ENCODE assay signal across 19 mouse cellular contexts in genomic region chr4:124175531-124175930, GRCm38 (mm10).
DNase-seq lines count a peak whose midpoint lies in the region; ATAC-seq and TF ChIP-seq lines count a peak whose summit lies in the region.
"Had no signal": no experiment of that assay in that cellular context is flagged by ENCODE, and none has a peak within 500 bp of the region (broad histone marks: within the 10 kb centered on the region; RNA-seq: fewer than 3 reads in every experiment).

No protein-coding gene starts in this region.

- H3K9me3 ChIP-seq in forebrain, postnatal 0 days (ENCODE audit: low read length) = no peaks in the 10 kb centered on the region
- H3K9me3 ChIP-seq in forebrain, embryonic 11.5 days (ENCODE audit: control insufficient read depth, low read length) = no peaks in the 10 kb centered on the region
- H3K9me3 ChIP-seq: intestine, embryonic 15.5 days; kidney, embryonic 15.5 days; limb, embryonic 13.5 days; stomach, embryonic 15.5 days had no signal

- DNase-seq in forebrain, postnatal 0 days = no peak
- DNase-seq in forebrain, embryonic 11.5 days (ENCODE audit: low spot score) = no peak
- peak; percentile 90 for DNase-seq in brain, adult 2 months (ENCODE audit: low read depth, low spot score)
- peak; percentile 42 to 64 for DNase-seq in frontal cortex, postnatal 14 days (ENCODE audit: low spot score in 2 of 2)
- peak; percentile 76 to 85 for DNase-seq in left cerebral cortex, postnatal 36 days (ENCODE audit: low spot score in 2 of 2)
- DNase-seq in neural tube, embryonic 10.5 days (ENCODE audit: extremely low spot score, low spot score) = no peak
- DNase-seq in adrenal gland, adult 18-20 months (ENCODE audit: low spot score in 2 of 2) = no peak
- no peak for DNase-seq in lung, postnatal 14 days
- DNase-seq: adrenal gland, postnatal 25 days; cerebellum, adult 9-10 months; heart, postnatal 14 days; lung, postnatal 10 days had no signal

- no peak overlapping the region for H3K4me3 ChIP-seq in forebrain, postnatal 0 days (ENCODE audit: low read depth, low read length)
- H3K4me3 ChIP-seq in forebrain, embryonic 11.5 days (ENCODE audit: low read depth, low read length) = no peak overlapping the region
- H3K4me3 ChIP-seq: intestine, embryonic 15.5 days; kidney, embryonic 15.5 days; layer of hippocampus, adult 2 months; limb, embryonic 13.5 days; stomach, embryonic 15.5 days had no signal

- H3K4me1 ChIP-seq in forebrain, postnatal 0 days (ENCODE audit: insufficient read depth) = peaks cover 4% of the 10 kb centered on the region
- H3K4me1 ChIP-seq in forebrain, embryonic 11.5 days (replicated peaks; ENCODE audit: control insufficient read depth, insufficient read depth, low read length) = peaks cover 2% of the 10 kb centered on the region; the same call in 1 of the 2 replicates

- no peak overlapping the region for H3K27ac ChIP-seq in forebrain, postnatal 0 days (ENCODE audit: low read depth, low read length)
- H3K27ac ChIP-seq in forebrain, embryonic 11.5 days (ENCODE audit: low read depth, low read length) = no peak overlapping the region
- H3K27ac ChIP-seq: hindbrain, embryonic 14.5 days; intestine, embryonic 15.5 days; kidney, embryonic 15.5 days; layer of hippocampus, adult 2 months; limb, embryonic 13.5 days; stomach, embryonic 15.5 days had no signal

- peak; percentile 38; the same call in 1 of the 2 replicates for ATAC-seq in forebrain, postnatal 0 days
- no peak for ATAC-seq in forebrain, embryonic 11.5 days (replicated peaks; ENCODE audit: low FRiP score)
- ATAC-seq: intestine, embryonic 15.5 days had no signal

- peaks cover 10% of the 10 kb centered on the region; the same call in 1 of the 2 replicates for H3K27me3 ChIP-seq in forebrain, postnatal 0 days (ENCODE audit: insufficient read depth, low read length)
- peaks cover 5% of the 10 kb centered on the region for H3K27me3 ChIP-seq in forebrain, embryonic 11.5 days (ENCODE audit: control insufficient read depth, insufficient read depth, low read length)

- no peak for TF ChIP-seq CTCF in forebrain, postnatal 0 days (IDR thresholded peaks at IDR 0.05; ENCODE audit: low read depth)

- no peak overlapping the region for H3K4me2 ChIP-seq in forebrain, postnatal 0 days (ENCODE audit: low read depth)
- no peak overlapping the region for H3K4me2 ChIP-seq in forebrain, embryonic 11.5 days (ENCODE audit: low read depth, low read length, severe bottlenecking)
- H3K4me2 ChIP-seq: heart, embryonic 11.5 days; hindbrain, embryonic 14.5 days; intestine, embryonic 15.5 days; kidney, embryonic 15.5 days; limb, embryonic 13.5 days; stomach, embryonic 15.5 days had no signal

- intact Hi-C loops in left cerebral cortex, postnatal 36 days (cut with DNase I) = no loop called here

- no peak overlapping the region for H3K9ac ChIP-seq in forebrain, postnatal 0 days
- no peak overlapping the region for H3K9ac ChIP-seq in forebrain, embryonic 11.5 days (ENCODE audit: low read length)
- H3K9ac ChIP-seq: hindbrain, embryonic 14.5 days; intestine, embryonic 15.5 days; kidney, embryonic 15.5 days; limb, embryonic 13.5 days; stomach, embryonic 15.5 days had no signal

- WGBS in forebrain, postnatal 0 days = 46% methylated on average over 6 of the region's 6 CpGs
- 72% methylated on average over 6 of the region's 6 CpGs for WGBS in forebrain, embryonic 11.5 days

- H3K36me3 ChIP-seq in forebrain, postnatal 0 days (ENCODE audit: insufficient read depth) = no peaks in the 10 kb centered on the region
- H3K36me3 ChIP-seq in forebrain, embryonic 11.5 days (ENCODE audit: control insufficient read depth, insufficient read depth, low read length) = no peaks in the 10 kb centered on the region
- H3K36me3 ChIP-seq: intestine, embryonic 15.5 days; kidney, embryonic 15.5 days; limb, embryonic 13.5 days; stomach, embryonic 15.5 days had no signal

Comparison
In these comparisons a context has a peak if more than half of its experiments do, and no peak if none do; other contexts are left out.
1. DNase-seq: peak in brain, adult 2 months (single experiment), frontal cortex, postnatal 14 days (2 of 2) and left cerebral cortex, postnatal 36 days (2 of 2); none in forebrain, postnatal 0 days (single experiment), forebrain, embryonic 11.5 days (single experiment), neural tube, embryonic 10.5 days (single experiment), adrenal gland, adult 18-20 months (0 of 2) and lung, postnatal 14 days (single experiment).